Mouse (Mus musculus): ENCODE measurements at regions not wholly inside any gene's neighbourhood (a gene's known extent, or its start where the extent isn't known, plus 50 kb on each side); places are given as distances from the start of the nearest gene placed in this dataset.

DNA sequence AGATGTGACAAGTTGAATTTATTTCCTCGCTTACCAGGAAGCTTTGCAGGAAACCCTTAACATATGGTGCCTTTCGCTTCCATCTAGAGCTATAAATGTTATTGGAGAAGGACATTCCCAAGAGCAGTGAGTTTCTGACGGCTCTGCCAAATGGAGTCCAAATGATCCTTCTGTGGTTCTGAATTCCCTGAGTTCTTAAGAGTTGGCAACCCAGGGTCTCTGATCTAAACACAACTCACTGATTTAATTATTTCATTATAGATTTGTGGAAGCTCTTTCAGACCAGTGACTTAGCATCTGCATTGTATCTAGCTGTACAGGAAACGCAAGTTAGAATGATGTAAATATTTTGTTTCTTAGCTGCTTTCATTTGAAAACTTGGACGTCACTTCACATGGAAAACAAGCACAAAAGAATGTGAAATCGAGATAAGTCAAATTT, 1059.5 kb downstream of the Adgrl2 start:
- TF ChIP-seq CTCF (IDR thresholded peaks at IDR 0.05; ENCODE audit: extremely low read depth, insufficient read length, insufficient replicate concordance, low read depth, low read length) (no peak), POLR2A (IDR thresholded peaks at IDR 0.05; ENCODE audit: low read depth, low read length) (no peak)
